Mouse (Mus musculus): Measurements from ENCODE around the gene Nup210l.
"Not testable (repeated sequence)": the region's sequence is repeated elsewhere in the genome, so short reads cannot be mapped to it uniquely, and the experiment has no call there.

Nup210l gene

GRCm38 (mm10) chr3:90097928-90098327, 6.0 kb upstream of the Nup210l start:
- no peak for DNase-seq (ENCODE audit: low spot score)

- DNase-seq (ENCODE audit: low spot score) = no peak
Observed at GRCm38 (mm10) chr3:90101010-90101409, 2.9 kb upstream of the Nup210l start.

- no peak for DNase-seq (ENCODE audit: low spot score)
Observed at GRCm38 (mm10) chr3:90101673-90102072, 2.3 kb upstream of the Nup210l start.

GRCm38 (mm10) chr3:90102239-90102638, 1.7 kb upstream of the Nup210l start:
- DNase-seq (ENCODE audit: low spot score) = no peak

- no peak for DNase-seq (ENCODE audit: low spot score)
Observed at GRCm38 (mm10) chr3:90103176-90103575, 756 bp upstream of the Nup210l start.

- no peak for DNase-seq (ENCODE audit: low spot score)
Observed at GRCm38 (mm10) chr3:90111706-90112105, 7.8 kb downstream of the Nup210l start.

- no peak for DNase-seq (ENCODE audit: low spot score)
Observed at GRCm38 (mm10) chr3:90114342-90114741, 10.4 kb downstream of the Nup210l start.

- DNase-seq (ENCODE audit: low spot score) = no peak
Observed at GRCm38 (mm10) chr3:90115526-90115925, 11.6 kb downstream of the Nup210l start.

- DNase-seq (ENCODE audit: low spot score) = no peak
Observed at GRCm38 (mm10) chr3:90118132-90118790, 14.3 kb downstream of the Nup210l start.

GRCm38 (mm10) chr3:90122036-90122435, 18.1 kb downstream of the Nup210l start:
- DNase-seq (ENCODE audit: low spot score) = not testable (repeated sequence)

- no peak for DNase-seq (ENCODE audit: low spot score)
Observed at GRCm38 (mm10) chr3:90125710-90126109, 21.8 kb downstream of the Nup210l start.

- no peak for DNase-seq (ENCODE audit: low spot score)
Observed at GRCm38 (mm10) chr3:90127881-90128280, 23.9 kb downstream of the Nup210l start.

- no peak for DNase-seq (ENCODE audit: low spot score)
Observed at GRCm38 (mm10) chr3:90132745-90133144, 28.8 kb downstream of the Nup210l start.

GRCm38 (mm10) chr3:90133331-90133730, 29.4 kb downstream of the Nup210l start:
- no peak for DNase-seq (ENCODE audit: low spot score)

GRCm38 (mm10) chr3:90134483-90134882, 30.6 kb downstream of the Nup210l start:
- no peak for DNase-seq (ENCODE audit: low spot score)

GRCm38 (mm10) chr3:90134993-90135392, 31.1 kb downstream of the Nup210l start:
- no peak for DNase-seq (ENCODE audit: low spot score)

- DNase-seq (ENCODE audit: low spot score) = no peak
Observed at GRCm38 (mm10) chr3:90136660-90137059, 32.7 kb downstream of the Nup210l start.

- no peak for DNase-seq (ENCODE audit: low spot score)
Observed at GRCm38 (mm10) chr3:90137606-90138005, 33.7 kb downstream of the Nup210l start.

GRCm38 (mm10) chr3:90139962-90140361, 36.0 kb downstream of the Nup210l start:
- no peak for DNase-seq (ENCODE audit: low spot score)

- no peak for DNase-seq (ENCODE audit: low spot score)
Observed at GRCm38 (mm10) chr3:90145461-90145860, 41.5 kb downstream of the Nup210l start.

- no peak for DNase-seq (ENCODE audit: low spot score)
Observed at GRCm38 (mm10) chr3:90146651-90147050, 42.7 kb downstream of the Nup210l start.

GRCm38 (mm10) chr3:90151086-90151740, 47.3 kb downstream of the Nup210l start:
- no peak for DNase-seq (ENCODE audit: low spot score)

GRCm38 (mm10) chr3:90155996-90156395, 52.1 kb downstream of the Nup210l start:
- DNase-seq (ENCODE audit: low spot score) = no peak

GRCm38 (mm10) chr3:90159757-90160156, 55.8 kb downstream of the Nup210l start:
- DNase-seq (ENCODE audit: low spot score) = no peak

Measured in yolk sac, embryonic 10.5 days (tissue).